Mouse (Mus musculus) myocyte (in vitro differentiated cells): ENCODE measurements around the gene Wnt2. TPM values are rescaled to one million over a fixed set of nuclear protein-coding genes. Genes with fewer than 3 reads are reported as not detected.

Experiments
- H3K27me3 ChIP-seq: one replicate; pipeline ENCODE4 v1.6.1; 2011; ENCODE audit not compliant: control insufficient read depth, insufficient read depth, insufficient read length
- H3K36me3 ChIP-seq: one replicate; pipeline ENCODE4 v1.6.1; 2011; ENCODE audit not compliant: control insufficient read depth, insufficient read depth
- H3K4me2 ChIP-seq: one replicate; pipeline ENCODE4 v1.6.1; 2011; ENCODE audit warnings: low read depth, control low read depth
- H3K4me3 ChIP-seq: one replicate; pipeline ENCODE4 v1.5.1; 2011; ENCODE audit warnings: mild to moderate bottlenecking, control low read depth, moderate library complexity
- H3K79me2 ChIP-seq: one replicate; pipeline ENCODE4 v1.6.1; 2011; ENCODE audit not compliant: control insufficient read depth, insufficient read depth
- H3ac ChIP-seq: one replicate; pipeline ENCODE4 v1.6.1; 2011; ENCODE audit not compliant: control insufficient read depth, insufficient read length
- CEBPB ChIP-seq: IDR thresholded peaks from 2 replicates; pipeline ENCODE4 v1.6.1; 2011; ENCODE audit warnings: mild to moderate bottlenecking, moderate library complexity; ENCODE audit not compliant: poor library complexity, insufficient read depth, severe bottlenecking
- E2F4 ChIP-seq: IDR thresholded peaks from one replicate; pipeline ENCODE4 v1.6.1; 2011; ENCODE audit warnings: mild to moderate bottlenecking, control low read depth, moderate library complexity; ENCODE audit not compliant: insufficient read depth
- MAX ChIP-seq: IDR thresholded peaks from one replicate; pipeline ENCODE4 v1.6.1; 2011; ENCODE audit warnings: low read depth, mild to moderate bottlenecking, control low read depth
- MYOD1 ChIP-seq, 3 experiments: IDR thresholded peaks; one replicate each; pipeline ENCODE4 v1.6.1; 2011; ENCODE audit warnings: control low read depth in 2 of 3, low read depth in 2 of 3, mild to moderate bottlenecking in 2 of 3, moderate library complexity in 1 of 3; ENCODE audit not compliant: insufficient read length in 2 of 3, control insufficient read depth in 1 of 3
- MYOG ChIP-seq, 3 experiments: IDR thresholded peaks; one replicate each; pipeline ENCODE4 v1.6.1; 2011; ENCODE audit warnings: control low read depth in 2 of 3, low read depth in 2 of 3, mild to moderate bottlenecking in 2 of 3; ENCODE audit not compliant: insufficient read length in 2 of 3, control insufficient read depth in 1 of 3, insufficient read depth in 1 of 3
- POLR2A ChIP-seq: IDR thresholded peaks from one replicate; pipeline ENCODE4 v1.6.1; 2011; ENCODE audit warnings: low read depth, mild to moderate bottlenecking, control low read depth, moderate library complexity; ENCODE audit not compliant: insufficient read length
- POLR2AphosphoS2 ChIP-seq: IDR thresholded peaks from one replicate; pipeline ENCODE4 v1.6.1; 2011; ENCODE audit warnings: low read depth, control low read depth; ENCODE audit not compliant: insufficient read length
- REST ChIP-seq: IDR thresholded peaks from one replicate; pipeline ENCODE4 v1.6.1; 2011; ENCODE audit warnings: mild to moderate bottlenecking, control low read depth, moderate library complexity; ENCODE audit not compliant: insufficient read depth, insufficient read length
- SRF ChIP-seq: IDR thresholded peaks from one replicate; pipeline ENCODE4 v1.6.1; 2011; ENCODE audit warnings: low read depth; ENCODE audit not compliant: control insufficient read depth, insufficient read length
- TCF12 ChIP-seq: IDR thresholded peaks from one replicate; pipeline ENCODE4 v1.6.1; 2011; ENCODE audit warnings: mild to moderate bottlenecking, control low read depth; ENCODE audit not compliant: poor library complexity, insufficient read depth, severe bottlenecking
- TCF3 ChIP-seq: IDR thresholded peaks from one replicate; pipeline ENCODE4 v1.6.1; 2011; ENCODE audit warnings: low read depth, control low read depth; ENCODE audit not compliant: insufficient read length
- USF1 ChIP-seq: IDR thresholded peaks from one replicate; pipeline ENCODE4 v1.6.1; 2011; ENCODE audit warnings: low read depth, mild to moderate bottlenecking, control low read depth, moderate library complexity
- polyA plus RNA-seq: library from polyadenylated mRNA; unstranded; fragments of >200 nt; fragmentation: generic; extraction: Trizol; gene quantifications from one replicate; pipeline ENCODE4 v1.2.1, GENCODE M21; 2012; ENCODE audit warnings: missing spikeins

Wnt2 gene
- polyA plus RNA-seq, 1 experiment = not detected

- Histone ChIP-seq H3K4me3 (no peak overlapping the region), H3K27me3 (no peaks in the 10 kb centered on the region), H3K79me2 (no peaks in the 10 kb centered on the region), H3K4me2 (no peak overlapping the region), H3K36me3 (no peaks in the 10 kb centered on the region), H3ac (no peak overlapping the region)
- TF ChIP-seq USF1 (no peak), SRF (no peak), POLR2AphosphoS2 (no peak), MAX (no peak), POLR2A (no peak), TCF3 (no peak), MYOG (IDR thresholded peaks at IDR 0.05; ENCODE audit: control insufficient read depth in 1 of 3, insufficient read depth in 1 of 3, insufficient read length in 2 of 3, low read depth in 2 of 3) (no peak), TCF12 (no peak)
Measured at GRCm38 (mm10) chr6:18007356-18007755, 23.0 kb downstream of the Wnt2 start.

- Histone ChIP-seq H3K36me3 (no peaks in the 10 kb centered on the region), H3K4me2 (no peak overlapping the region), H3ac (no peak overlapping the region), H3K79me2 (no peaks in the 10 kb centered on the region), H3K4me3 (no peak overlapping the region), H3K27me3 (no peaks in the 10 kb centered on the region)
- TF ChIP-seq E2F4 = no peak
- no peak for TF ChIP-seq CEBPB
- TF ChIP-seq USF1 = no peak
- TF ChIP-seq MYOG (IDR thresholded peaks at IDR 0.05; ENCODE audit: control insufficient read depth in 1 of 3, insufficient read depth in 1 of 3, insufficient read length in 2 of 3, low read depth in 2 of 3) = no peak
Measured at GRCm38 (mm10) chr6:18002065-18002464, 28.3 kb downstream of the Wnt2 start.

- TF ChIP-seq E2F4 (no peak), USF1 (no peak), TCF12 (no peak), MYOG (IDR thresholded peaks at IDR 0.05; ENCODE audit: control insufficient read depth in 1 of 3, insufficient read depth in 1 of 3, insufficient read length in 2 of 3, low read depth in 2 of 3) (no peak), REST (no peak), CEBPB (no peak), TCF3 (no peak), MYOD1 (IDR thresholded peaks at IDR 0.05; ENCODE audit: control insufficient read depth in 1 of 3, insufficient read length in 2 of 3, low read depth in 2 of 3) (no peak), SRF (no peak), MAX (no peak), POLR2A (no peak), POLR2AphosphoS2 (no peak)
- Histone ChIP-seq H3ac (no peak overlapping the region), H3K27me3 (no peaks in the 10 kb centered on the region), H3K36me3 (no peaks in the 10 kb centered on the region), H3K4me2 (no peak overlapping the region), H3K79me2 (no peaks in the 10 kb centered on the region), H3K4me3 (no peak overlapping the region)
Measured at GRCm38 (mm10) chr6:17998497-17998896, 31.9 kb downstream of the Wnt2 start.

GRCm38 (mm10) chr6:17994956-17995790 is 35.2 kb downstream of the Wnt2 start:
- Histone ChIP-seq H3ac (no peak overlapping the region), H3K4me2 (no peak overlapping the region), H3K27me3 (no peaks in the 10 kb centered on the region), H3K4me3 (no peak overlapping the region), H3K79me2 (no peaks in the 10 kb centered on the region), H3K36me3 (no peaks in the 10 kb centered on the region)
- no peak for TF ChIP-seq MYOG (IDR thresholded peaks at IDR 0.05; ENCODE audit: control insufficient read depth in 1 of 3, insufficient read depth in 1 of 3, insufficient read length in 2 of 3, low read depth in 2 of 3)

GRCm38 (mm10) chr6:17991625-17992024 is 38.8 kb downstream of the Wnt2 start:
- Histone ChIP-seq H3K79me2 (no peaks in the 10 kb centered on the region), H3K4me2 (no peak overlapping the region), H3ac (no peak overlapping the region), H3K27me3 (no peaks in the 10 kb centered on the region), H3K4me3 (no peak overlapping the region), H3K36me3 (no peaks in the 10 kb centered on the region)
- no peak for TF ChIP-seq MYOD1 (IDR thresholded peaks at IDR 0.05; ENCODE audit: control insufficient read depth in 1 of 3, insufficient read length in 2 of 3, low read depth in 2 of 3)
- TF ChIP-seq USF1 = no peak
- TF ChIP-seq TCF3 = no peak
- TF ChIP-seq CEBPB = no peak
- no peak for TF ChIP-seq SRF
- TF ChIP-seq REST = no peak
- no peak for TF ChIP-seq MAX
- no peak for TF ChIP-seq POLR2A
- TF ChIP-seq TCF12 = no peak
- TF ChIP-seq MYOG (IDR thresholded peaks at IDR 0.05; ENCODE audit: control insufficient read depth in 1 of 3, insufficient read depth in 1 of 3, insufficient read length in 2 of 3, low read depth in 2 of 3) = no peak
- no peak for TF ChIP-seq POLR2AphosphoS2
- no peak for TF ChIP-seq E2F4
